Comparison of ENCODE assay signal across 21 mouse cellular contexts in genomic region chrX:110308810-110309209, GRCm38 (mm10).
DNase-seq lines count a peak whose midpoint lies in the region; ATAC-seq and TF ChIP-seq lines count a peak whose summit lies in the region.
"Had no signal": no experiment of that assay in that cellular context is flagged by ENCODE, and none has a peak within 500 bp of the region (broad histone marks: within the 10 kb centered on the region; RNA-seq: fewer than 3 reads in every experiment).

No protein-coding gene starts in this region.

- no peak for DNase-seq in forebrain, embryonic 11.5 days (ENCODE audit: low spot score)
- no peak for DNase-seq in forebrain, postnatal 0 days
- DNase-seq in hindbrain, postnatal 0 days (ENCODE audit: low spot score): peak; percentile 34
- DNase-seq in urinary bladder, adult 2 months (ENCODE audit: low spot score): no peak
- DNase-seq in frontal cortex, postnatal 14 days (ENCODE audit: low spot score in 2 of 2): no peak
- DNase-seq: cerebellum, adult 2 months; gastrocnemius, postnatal 25 days; kidney, adult 2 months; kidney, postnatal 10 days; layer of hippocampus, postnatal 36 days; liver; liver, postnatal 0 days; lung, postnatal 10 days; right cerebral cortex, postnatal 4 days had no signal

- TF ChIP-seq CTCF in forebrain, postnatal 0 days (IDR thresholded peaks at IDR 0.05; ENCODE audit: low read depth): no peak
- no peak for TF ChIP-seq CTCF in hindbrain, postnatal 0 days (IDR thresholded peaks at IDR 0.05; ENCODE audit: low read depth)

- peak; percentile 36; the same call in 1 of the 2 replicates for ATAC-seq in forebrain, embryonic 11.5 days (replicated peaks; ENCODE audit: low FRiP score)
- no peak for ATAC-seq in forebrain, postnatal 0 days
- ATAC-seq in neural tube, embryonic 12.5 days (ENCODE audit: low FRiP score, low read depth): peak; percentile 48; the same call in 1 of the 2 replicates
- ATAC-seq in neural tube, embryonic 15.5 days (ENCODE audit: low FRiP score): no peak
- 0 out of 2 replicates have a peak, but pooled peaks have one; percentile 47 for ATAC-seq in hindbrain, postnatal 0 days
- ATAC-seq in intestine, embryonic 15.5 days: no peak
- ATAC-seq: liver, postnatal 0 days had no signal

- no peaks in the 10 kb centered on the region for H3K27me3 ChIP-seq in forebrain, embryonic 11.5 days (ENCODE audit: control insufficient read depth, insufficient read depth, low read length)
- H3K27me3 ChIP-seq in forebrain, postnatal 0 days (ENCODE audit: insufficient read depth, low read length): no peaks in the 10 kb centered on the region
- H3K27me3 ChIP-seq in neural tube, embryonic 12.5 days (replicated peaks): no peaks in the 10 kb centered on the region
- H3K27me3 ChIP-seq in neural tube, embryonic 15.5 days (replicated peaks): no peaks in the 10 kb centered on the region
- no peaks in the 10 kb centered on the region for H3K27me3 ChIP-seq in hindbrain, postnatal 0 days (ENCODE audit: insufficient read depth, low read length)
- H3K27me3 ChIP-seq in intestine, embryonic 15.5 days (replicated peaks): no peaks in the 10 kb centered on the region
- H3K27me3 ChIP-seq: embryonic facial prominence, embryonic 13.5 days had no signal

- H3K27ac ChIP-seq in forebrain, embryonic 11.5 days (ENCODE audit: low read depth, low read length): no peak overlapping the region
- H3K27ac ChIP-seq in forebrain, postnatal 0 days (ENCODE audit: low read depth, low read length): no peak overlapping the region
- no peak overlapping the region for H3K27ac ChIP-seq in neural tube, embryonic 12.5 days
- no peak overlapping the region for H3K27ac ChIP-seq in neural tube, embryonic 15.5 days (replicated peaks)
- no peak overlapping the region for H3K27ac ChIP-seq in hindbrain, postnatal 0 days
- H3K27ac ChIP-seq in intestine, embryonic 15.5 days: no peak overlapping the region
- H3K27ac ChIP-seq: embryonic facial prominence, embryonic 13.5 days; layer of hippocampus, adult 2 months; stomach, postnatal 0 days had no signal

- H3K9me3 ChIP-seq in forebrain, embryonic 11.5 days (ENCODE audit: control insufficient read depth, low read length): no peaks in the 10 kb centered on the region
- H3K9me3 ChIP-seq in forebrain, postnatal 0 days (ENCODE audit: low read length): no peaks in the 10 kb centered on the region
- H3K9me3 ChIP-seq in neural tube, embryonic 12.5 days: no peaks in the 10 kb centered on the region
- H3K9me3 ChIP-seq in neural tube, embryonic 15.5 days (replicated peaks): no peaks in the 10 kb centered on the region
- no peaks in the 10 kb centered on the region for H3K9me3 ChIP-seq in hindbrain, postnatal 0 days (ENCODE audit: low read length)
- H3K9me3 ChIP-seq in intestine, embryonic 15.5 days: no peaks in the 10 kb centered on the region
- H3K9me3 ChIP-seq: embryonic facial prominence, embryonic 13.5 days; G1E had no signal

- H3K4me1 ChIP-seq in forebrain, embryonic 11.5 days (replicated peaks; ENCODE audit: control insufficient read depth, insufficient read depth, low read length): no peaks in the 10 kb centered on the region
- H3K4me1 ChIP-seq in forebrain, postnatal 0 days (ENCODE audit: insufficient read depth): no peaks in the 10 kb centered on the region
- no peaks in the 10 kb centered on the region for H3K4me1 ChIP-seq in neural tube, embryonic 12.5 days
- no peaks in the 10 kb centered on the region for H3K4me1 ChIP-seq in neural tube, embryonic 15.5 days
- no peaks in the 10 kb centered on the region for H3K4me1 ChIP-seq in hindbrain, postnatal 0 days (ENCODE audit: insufficient read depth, low read length)
- no peaks in the 10 kb centered on the region for H3K4me1 ChIP-seq in intestine, embryonic 15.5 days (replicated peaks)
- H3K4me1 ChIP-seq: embryonic facial prominence, embryonic 13.5 days had no signal

- no peak overlapping the region for H3K4me2 ChIP-seq in forebrain, embryonic 11.5 days (ENCODE audit: low read depth, low read length, severe bottlenecking)
- H3K4me2 ChIP-seq in forebrain, postnatal 0 days (ENCODE audit: low read depth): no peak overlapping the region
- no peak overlapping the region for H3K4me2 ChIP-seq in neural tube, embryonic 12.5 days (replicated peaks)
- no peak overlapping the region for H3K4me2 ChIP-seq in neural tube, embryonic 15.5 days
- H3K4me2 ChIP-seq in hindbrain, postnatal 0 days (ENCODE audit: low read depth, low read length): no peak overlapping the region
- H3K4me2 ChIP-seq in intestine, embryonic 15.5 days (replicated peaks): no peak overlapping the region
- H3K4me2 ChIP-seq: embryonic facial prominence, embryonic 13.5 days had no signal

- no peak overlapping the region for H3K4me3 ChIP-seq in forebrain, embryonic 11.5 days (ENCODE audit: low read depth, low read length)
- H3K4me3 ChIP-seq in forebrain, postnatal 0 days (ENCODE audit: low read depth, low read length): no peak overlapping the region
- no peak overlapping the region for H3K4me3 ChIP-seq in neural tube, embryonic 12.5 days
- no peak overlapping the region for H3K4me3 ChIP-seq in neural tube, embryonic 15.5 days (replicated peaks)
- no peak overlapping the region for H3K4me3 ChIP-seq in hindbrain, postnatal 0 days (ENCODE audit: low read length)
- H3K4me3 ChIP-seq in intestine, embryonic 15.5 days (replicated peaks): no peak overlapping the region
- H3K4me3 ChIP-seq: embryonic facial prominence, embryonic 13.5 days; layer of hippocampus, adult 2 months had no signal

- no peaks in the 10 kb centered on the region for H3K36me3 ChIP-seq in forebrain, embryonic 11.5 days (ENCODE audit: control insufficient read depth, insufficient read depth, low read length)
- H3K36me3 ChIP-seq in forebrain, postnatal 0 days (ENCODE audit: insufficient read depth): no peaks in the 10 kb centered on the region
- no peaks in the 10 kb centered on the region for H3K36me3 ChIP-seq in neural tube, embryonic 12.5 days
- no peaks in the 10 kb centered on the region for H3K36me3 ChIP-seq in neural tube, embryonic 15.5 days
- no peaks in the 10 kb centered on the region for H3K36me3 ChIP-seq in hindbrain, postnatal 0 days (ENCODE audit: insufficient read depth, low read length)
- H3K36me3 ChIP-seq in intestine, embryonic 15.5 days: no peaks in the 10 kb centered on the region
- H3K36me3 ChIP-seq: embryonic facial prominence, embryonic 13.5 days; G1E had no signal

- 76% methylated on average over 2 of the region's 2 CpGs for WGBS in forebrain, embryonic 11.5 days
- WGBS in forebrain, postnatal 0 days: 79% methylated on average over 2 of the region's 2 CpGs
- WGBS in neural tube, embryonic 12.5 days: 68% methylated on average over 2 of the region's 2 CpGs
- 64% methylated on average over 2 of the region's 2 CpGs for WGBS in neural tube, embryonic 15.5 days
- 67% methylated on average over 2 of the region's 2 CpGs for WGBS in hindbrain, postnatal 0 days
- WGBS in intestine, embryonic 15.5 days: 94% methylated on average over 2 of the region's 2 CpGs

- H3K9ac ChIP-seq in forebrain, embryonic 11.5 days (ENCODE audit: low read length): no peak overlapping the region
- no peak overlapping the region for H3K9ac ChIP-seq in forebrain, postnatal 0 days
- no peak overlapping the region for H3K9ac ChIP-seq in neural tube, embryonic 12.5 days
- no peak overlapping the region for H3K9ac ChIP-seq in neural tube, embryonic 15.5 days (replicated peaks)
- H3K9ac ChIP-seq in hindbrain, postnatal 0 days (replicated peaks; ENCODE audit: low read length): no peak overlapping the region
- no peak overlapping the region for H3K9ac ChIP-seq in intestine, embryonic 15.5 days
- H3K9ac ChIP-seq: embryonic facial prominence, embryonic 13.5 days; liver, postnatal 0 days had no signal

Comparison
In these comparisons a context has a peak if more than half of its experiments do, and no peak if none do; other contexts are left out.
1. ATAC-seq: peak in forebrain, embryonic 11.5 days (single experiment), neural tube, embryonic 12.5 days (single experiment) and hindbrain, postnatal 0 days (single experiment); none in forebrain, postnatal 0 days (single experiment), neural tube, embryonic 15.5 days (single experiment) and intestine, embryonic 15.5 days (single experiment).